Mouse (Mus musculus) CH12.LX (cell line): ENCODE results near the gene Dnase1l3. TPM values are rescaled to one million over a fixed set of nuclear protein-coding genes. Genes with fewer than 3 reads are reported as not detected.

Source experiments
- DNase-seq: peaks from one replicate; pipeline ENCODE4 v3.0.0-alpha.2; 2013; ENCODE audit errors: extremely low read depth
- H3K27ac ChIP-seq: 2 replicates; pipeline ENCODE4 v1.5.1; 2012; ENCODE audit warnings: low read depth, mild to moderate bottlenecking, control low read depth, moderate library complexity; ENCODE audit not compliant: insufficient read depth
- H3K27me3 ChIP-seq: replicated peaks from 2 replicates; pipeline ENCODE3; 2012; ENCODE audit warnings: inconsistent platforms
- H3K36me3 ChIP-seq, 2 experiments: replicated peaks in 1 of 2; 2 replicates each; pipeline versions ENCODE3 to v1.6.1; 2012; ENCODE audit warnings: inconsistent platforms in 1 of 2, low read length in 1 of 2, mild to moderate bottlenecking in 1 of 2, mixed read lengths in 1 of 2, moderate library complexity in 1 of 2; ENCODE audit not compliant: control insufficient read depth in 1 of 2, insufficient read depth in 1 of 2
- H3K4me1 ChIP-seq, 2 experiments: 2 replicates each; pipeline ENCODE4 v1.6.1; 2012; ENCODE audit warnings: inconsistent platforms in 1 of 2, moderate library complexity in 1 of 2; ENCODE audit not compliant: insufficient read depth in 2 of 2, control insufficient read depth in 1 of 2
- H3K4me2 ChIP-seq: 2 replicates; pipeline ENCODE4 v1.6.1; 2012; ENCODE audit warnings: low read depth, mild to moderate bottlenecking, control low read depth; ENCODE audit not compliant: poor library complexity, insufficient read depth, severe bottlenecking
- H3K4me3 ChIP-seq, 3 experiments: fragments of 150-350 bp in 1 of 3; sonication (generic) in 1 of 3; replicated peaks in 1 of 3; 2 replicates each; pipeline versions ENCODE3 to v1.5.1; 2011 to 2012; ENCODE audit warnings: low read depth in 2 of 3, low read length in 2 of 3, mild to moderate bottlenecking in 2 of 3, moderate library complexity in 2 of 3, control low read depth in 1 of 3, improper control_type of control experiment in 1 of 3, inconsistent platforms in 1 of 3, mixed read lengths in 1 of 3; ENCODE audit not compliant: poor library complexity in 1 of 3
- H3K79me2 ChIP-seq: replicated peaks from 2 replicates; pipeline ENCODE4 v1.6.1; 2012; ENCODE audit warnings: mild to moderate bottlenecking, moderate library complexity; ENCODE audit not compliant: control insufficient read depth, poor library complexity, insufficient read depth, severe bottlenecking; ENCODE audit errors: extremely low read depth
- H3K9ac ChIP-seq: 2 replicates; pipeline ENCODE4 v1.6.1; 2012; ENCODE audit warnings: low read depth, mild to moderate bottlenecking, control low read depth, moderate library complexity; ENCODE audit not compliant: insufficient read depth
- H3K9me3 ChIP-seq: replicated peaks from 2 replicates; pipeline ENCODE3; 2012; ENCODE audit warnings: low read length, inconsistent platforms, mixed read lengths
- CHD1 ChIP-seq: IDR thresholded peaks from 2 replicates; pipeline ENCODE4 v1.6.1; 2012; ENCODE audit warnings: low read depth, low read length, improper control_type of control experiment, inconsistent platforms
- CHD2 ChIP-seq: IDR thresholded peaks from 2 replicates; pipeline ENCODE4 v1.6.1; 2011; ENCODE audit warnings: low read length, improper control_type of control experiment
- CTCF ChIP-seq, 2 experiments: IDR thresholded peaks in 1 of 2; conservative IDR thresholded peaks in 1 of 2; 2 replicates each; pipeline ENCODE4 v1.5.1; 2011 to 2012; ENCODE audit warnings: low read depth in 2 of 2, low read length in 2 of 2, improper control_type of control experiment in 1 of 2, inconsistent platforms in 1 of 2, mild to moderate bottlenecking in 1 of 2, moderate library complexity in 1 of 2
- E2F4 ChIP-seq: IDR thresholded peaks from 2 replicates; pipeline ENCODE4 v1.6.1; 2011; ENCODE audit warnings: low read depth, low read length, improper control_type of control experiment; ENCODE audit not compliant: insufficient replicate concordance
- ELF1 ChIP-seq: IDR thresholded peaks from 2 replicates; pipeline ENCODE4 v1.6.1; 2014; ENCODE audit warnings: low read depth, mild to moderate bottlenecking, inconsistent platforms, low read length, improper control_type of control experiment
- EP300 ChIP-seq: IDR thresholded peaks from 2 replicates; pipeline ENCODE4 v1.6.1; 2011; ENCODE audit warnings: low read length, improper control_type of control experiment
- ETS1 ChIP-seq: conservative IDR thresholded peaks from 2 replicates; pipeline ENCODE4 v1.6.1; 2012; ENCODE audit warnings: low read depth, mild to moderate bottlenecking, inconsistent platforms, low read length, improper control_type of control experiment, moderate library complexity
- GABPA ChIP-seq: IDR thresholded peaks from 2 replicates; pipeline ENCODE4 v1.6.1; 2012; ENCODE audit warnings: low read depth, low read length, improper control_type of control experiment, inconsistent platforms; ENCODE audit not compliant: insufficient replicate concordance
- HCFC1 ChIP-seq: IDR thresholded peaks from 2 replicates; pipeline ENCODE4 v1.6.1; 2012; ENCODE audit warnings: low read depth, mild to moderate bottlenecking, inconsistent platforms, low read length, improper control_type of control experiment
- JUN ChIP-seq: IDR thresholded peaks from 2 replicates; pipeline ENCODE4 v1.6.1; 2011; ENCODE audit warnings: low read depth, mild to moderate bottlenecking, low read length, improper control_type of control experiment, moderate library complexity; ENCODE audit not compliant: insufficient read depth
- JUND ChIP-seq: conservative IDR thresholded peaks from 2 replicates; pipeline ENCODE4 v1.6.1; 2011; ENCODE audit warnings: low read depth, low read length, improper control_type of control experiment
- KAT2A ChIP-seq: IDR thresholded peaks from 2 replicates; pipeline ENCODE4 v1.6.1; 2012; ENCODE audit warnings: low read length, improper control_type of control experiment, inconsistent platforms; ENCODE audit not compliant: insufficient replicate concordance
- MAX ChIP-seq: IDR thresholded peaks from 2 replicates; pipeline ENCODE4 v1.6.1; 2011; ENCODE audit warnings: low read length, improper control_type of control experiment
- MAZ ChIP-seq: IDR thresholded peaks from 2 replicates; pipeline ENCODE4 v1.6.1; 2012; ENCODE audit warnings: low read depth, mild to moderate bottlenecking, inconsistent platforms, low read length, improper control_type of control experiment, moderate library complexity
- MEF2A ChIP-seq: IDR thresholded peaks from 2 replicates; pipeline ENCODE4 v1.6.1; 2014; ENCODE audit warnings: low read depth, mild to moderate bottlenecking, inconsistent platforms, low read length, improper control_type of control experiment, borderline replicate concordance
- MYC ChIP-seq: IDR thresholded peaks from 2 replicates; pipeline ENCODE4 v1.6.1; 2011; ENCODE audit warnings: low read depth, mild to moderate bottlenecking, improper control_type of control experiment, low read length
- NELFE ChIP-seq: IDR thresholded peaks from 2 replicates; pipeline ENCODE4 v1.6.1; 2011; ENCODE audit warnings: low read depth, low read length, improper control_type of control experiment
- NRF1 ChIP-seq: IDR thresholded peaks from 2 replicates; pipeline ENCODE4 v1.6.1; 2014; ENCODE audit warnings: low read depth, mild to moderate bottlenecking, inconsistent platforms, low read length, improper control_type of control experiment, moderate library complexity
- PAX5 ChIP-seq: IDR thresholded peaks from 2 replicates; pipeline ENCODE4 v1.6.1; 2012; ENCODE audit warnings: low read length, inconsistent platforms, mixed read lengths
- POLR2A ChIP-seq: IDR thresholded peaks from 2 replicates; pipeline ENCODE4 v1.6.1; 2011; ENCODE audit warnings: low read depth, mild to moderate bottlenecking, improper control_type of control experiment, low read length
- POLR2AphosphoS2 ChIP-seq: IDR thresholded peaks from 2 replicates; pipeline ENCODE4 v1.6.1; 2011; ENCODE audit warnings: low read depth, low read length, improper control_type of control experiment
- RAD21 ChIP-seq: IDR thresholded peaks from 2 replicates; pipeline ENCODE4 v1.6.1; 2011; ENCODE audit warnings: low read depth, mild to moderate bottlenecking, low read length, improper control_type of control experiment, moderate library complexity
- RCOR1 ChIP-seq: conservative IDR thresholded peaks from 2 replicates; pipeline ENCODE4 v1.6.1; 2012; ENCODE audit warnings: low read depth, mild to moderate bottlenecking, inconsistent platforms, low read length, improper control_type of control experiment
- SIN3A ChIP-seq: IDR thresholded peaks from 2 replicates; pipeline ENCODE4 v1.6.1; 2012; ENCODE audit warnings: low read length, improper control_type of control experiment, inconsistent platforms
- SMC3 ChIP-seq: IDR thresholded peaks from 2 replicates; pipeline ENCODE4 v1.6.1; 2011; ENCODE audit warnings: low read depth, low read length, improper control_type of control experiment
- TBP ChIP-seq: conservative IDR thresholded peaks from 2 replicates; pipeline ENCODE4 v1.6.1; 2011; ENCODE audit warnings: low read depth, low read length, improper control_type of control experiment
- TCF12 ChIP-seq: IDR thresholded peaks from 2 replicates; pipeline ENCODE4 v1.6.1; 2014; ENCODE audit warnings: low read depth, mild to moderate bottlenecking, inconsistent platforms, low read length, improper control_type of control experiment
- UBTF ChIP-seq: IDR thresholded peaks from 2 replicates; pipeline ENCODE4 v1.6.1; 2012; ENCODE audit warnings: low read depth, mild to moderate bottlenecking, inconsistent platforms, low read length, improper control_type of control experiment, moderate library complexity
- USF2 ChIP-seq: conservative IDR thresholded peaks from 2 replicates; pipeline ENCODE4 v1.6.1; 2011; ENCODE audit warnings: low read depth, low read length, improper control_type of control experiment
- ZC3H11A ChIP-seq: IDR thresholded peaks from 2 replicates; pipeline ENCODE4 v1.6.1; 2012; ENCODE audit warnings: low read depth, mild to moderate bottlenecking, inconsistent platforms, low read length, improper control_type of control experiment
- ZKSCAN1 ChIP-seq: IDR thresholded peaks from 2 replicates; pipeline ENCODE4 v1.6.1; 2012; ENCODE audit warnings: low read depth, inconsistent platforms, low read length, improper control_type of control experiment, borderline replicate concordance
- ZNF384 ChIP-seq: IDR thresholded peaks from 2 replicates; pipeline ENCODE4 v1.6.1; 2012; ENCODE audit warnings: low read depth, low read length, improper control_type of control experiment, inconsistent platforms
- dilution Hi-C: fragments of 300-500 bp; cut with MboI; formaldehyde crosslinking; loops from 2 replicates; pipeline ENCODE4 v1.14.3; 2020; ENCODE audit warnings: low sequenced_read_pairs; ENCODE audit not compliant: extremely low pct_unique_long_range_greater_than_20kb, extremely low pct_ligation_motif_present
- in situ Hi-C: fragments of 300-500 bp; cut with MboI; formaldehyde crosslinking; loops from 3 replicates; pipeline ENCODE4 v1.14.3; 2019; ENCODE audit warnings: low sequenced_read_pairs, low pct_ligation_motif_present, low pct_unique_long_range_greater_than_20kb, mixed read lengths
- polyA plus RNA-seq: library from polyadenylated mRNA; unstranded; fragments of >175 nt; gene quantifications from 2 replicates; pipeline ENCODE4 v1.2.1, GENCODE M21; 2012; ENCODE audit warnings: low read depth; ENCODE audit not compliant: insufficient read length
- total RNA-seq, 2 experiments: library from RNA; depleted of rRNA; stranded (reverse); fragments of 300-350 nt in 1 of 2; fragments of >200 nt in 1 of 2; gene quantifications; 2 replicates each; pipeline ENCODE4 v1.2.3; 2012 to 2014

Gene Dnase1l3
- total and polyA plus RNA-seq, 3 experiments, result 2.5 to 36.0 (median 2.9) TPM

- H3K36me3 ChIP-seq, result peaks cover 10 to 39% of the 10 kb centered on the region in 2 experiments
- in situ Hi-C loops, result loop anchor here (5.0 to 10.0 kb wide), 4 partner anchors 38 to 370 kb away; partner anchors contain the start of genes Abhd6 and Flnb
- no peak overlapping the region for H3K4me2 ChIP-seq
- no peaks in the 10 kb centered on the region for H3K9me3 ChIP-seq
- TF ChIP-seq ZNF384, result peak; percentile 16; the same call in 1 of the 2 replicates
- no peak for TF ChIP-seq MAX
- no peak for TF ChIP-seq ZKSCAN1
- TF ChIP-seq CHD1, result no peak
- TF ChIP-seq SMC3, result peak; percentile 99
- peak; percentile 100 for TF ChIP-seq RAD21
- TF ChIP-seq E2F4, result no peak
- 0 out of 2 replicates have a peak, but pooled peaks have one; percentile 38 for TF ChIP-seq SIN3A
- TF ChIP-seq POLR2AphosphoS2, result no peak
- TF ChIP-seq GABPA, result no peak
- no peak for TF ChIP-seq NRF1
- TF ChIP-seq PAX5, result no peak
- no peak for TF ChIP-seq NELFE
- peak; percentile 81; the same call in 1 of the 2 replicates for TF ChIP-seq MYC
- TF ChIP-seq TBP, result no peak
- TF ChIP-seq ETS1, result no peak
- TF ChIP-seq EP300, result no peak
- TF ChIP-seq ELF1, result no peak
- peak; percentile 74 to 98 for TF ChIP-seq CTCF (conservative IDR thresholded peaks at IDR 0.05 in 1 of 2, IDR thresholded peaks at IDR 0.05 in 1 of 2; ENCODE audit: low read depth in 2 of 2, low read length in 2 of 2)
- no peak for TF ChIP-seq JUN
- no peak for TF ChIP-seq TCF12
- no peak for TF ChIP-seq HCFC1
- TF ChIP-seq KAT2A, result no peak
- TF ChIP-seq POLR2A, result no peak
- TF ChIP-seq CHD2, result no peak
- TF ChIP-seq ZC3H11A, result peak; percentile 97
- no peak for TF ChIP-seq MEF2A
- no peak for TF ChIP-seq JUND
- no peak for TF ChIP-seq MAZ
- no peak for TF ChIP-seq RCOR1
- no peak for TF ChIP-seq USF2
- no peak for TF ChIP-seq UBTF
- TF ChIP-seq, all 38 proteins: peak for 7
- DNase-seq, result peak; percentile 86
- dilution Hi-C loops, result no loop called here
- Histone ChIP-seq H3K79me2 (no peaks in the 10 kb centered on the region), H3K4me1 (peaks cover 7 to 29% of the 10 kb centered on the region in 2 experiments), H3K9ac (no peak overlapping the region), H3K27ac (no peak overlapping the region), H3K4me3 (no peak overlapping the region), H3K27me3 (no peaks in the 10 kb centered on the region)
These were observed 30.0 kb downstream of the Dnase1l3 start for GRCm38 (mm10) chr14:7964219-7964889.
